Mouse (Mus musculus): ENCODE measurements around the gene Mgp. TPM values are rescaled to one million over a fixed set of nuclear protein-coding genes. Genes with fewer than 3 reads are reported as not detected.

Gene Mgp
- polyA plus RNA-seq, 1 experiment from 2014 or later: 14.1 TPM

DNA sequence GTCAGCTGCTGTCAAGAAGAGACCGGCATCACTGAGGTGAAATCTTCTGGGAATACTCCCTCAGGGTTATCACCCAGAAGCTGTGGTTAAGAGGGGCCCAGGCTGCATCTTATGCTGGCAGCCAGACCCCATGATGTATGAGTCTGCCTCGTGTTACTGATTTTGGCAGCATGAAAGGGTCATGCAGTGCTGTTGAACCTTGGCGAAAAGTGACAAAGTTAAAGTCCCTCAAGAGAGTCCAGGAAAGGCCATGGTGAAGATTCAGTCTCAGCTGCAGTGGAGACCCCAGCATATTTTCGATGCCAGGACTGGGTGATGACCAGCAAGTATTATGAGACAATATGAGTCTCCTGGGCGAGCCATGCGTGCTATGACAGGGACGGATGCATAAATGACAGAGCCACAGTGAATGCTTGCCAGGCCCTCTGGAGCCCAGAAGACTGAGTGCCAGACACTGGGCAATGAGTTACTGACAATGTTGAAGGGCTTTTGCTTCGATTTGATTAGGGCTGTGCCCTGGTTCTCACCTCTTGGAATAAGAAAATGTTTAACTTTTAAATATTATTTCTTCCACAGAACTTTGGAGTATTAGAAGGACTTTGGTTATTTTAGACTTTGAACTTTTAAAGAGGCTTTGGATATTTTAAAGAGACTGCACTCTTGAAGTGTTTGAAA lies 40.2 kb upstream of the Mgp start:
- H3K27me3 ChIP-seq (ENCODE audit: control insufficient read depth, insufficient read depth, low read length): no peaks in the 10 kb centered on the region
- no peak overlapping the region for H3K4me2 ChIP-seq (ENCODE audit: low read depth, severe bottlenecking)
- H3K27ac ChIP-seq (replicated peaks; ENCODE audit: low read depth, low read length): no peak overlapping the region
- no peaks in the 10 kb centered on the region for H3K9me3 ChIP-seq (ENCODE audit: control insufficient read depth, low read length)
- no peak overlapping the region for H3K4me3 ChIP-seq (ENCODE audit: low read depth, low read length)
- DNase-seq (ENCODE audit: low spot score) (no peak), ATAC-seq (ENCODE audit: insufficient number of reproducible peaks, low FRiP score, low TSS enrichment, low read depth) (no peak)
- no peaks in the 10 kb centered on the region for H3K36me3 ChIP-seq (ENCODE audit: control insufficient read depth, insufficient read depth, low read length)
- H3K9ac ChIP-seq (ENCODE audit: low read length): no peak overlapping the region
- peaks cover 6% of the 10 kb centered on the region for H3K4me1 ChIP-seq (ENCODE audit: control insufficient read depth, insufficient read depth, low read length)
- WGBS: 87% methylated on average over 8 of the region's 8 CpGs

DNA sequence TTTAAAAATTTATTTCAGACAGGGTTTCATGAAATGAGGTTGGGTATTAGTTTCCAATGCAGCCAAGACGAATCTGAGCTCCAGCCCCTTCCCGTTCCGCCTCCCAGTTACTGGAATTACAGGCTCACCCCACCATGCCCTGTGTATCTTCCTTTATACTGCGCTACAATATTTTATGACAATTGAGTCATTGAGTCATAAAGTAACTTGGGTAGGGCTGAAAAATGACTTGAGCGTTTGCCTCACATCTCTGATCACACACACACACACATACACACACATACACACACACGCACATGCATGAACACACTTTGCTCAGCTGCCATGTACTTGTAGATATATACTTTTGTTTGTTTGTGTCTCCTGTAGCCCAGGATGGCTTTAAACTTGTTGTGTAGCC lies 38.6 kb upstream of the Mgp start:
- H3K27me3 ChIP-seq (ENCODE audit: control insufficient read depth, insufficient read depth, low read length): no peaks in the 10 kb centered on the region
- ATAC-seq (ENCODE audit: insufficient number of reproducible peaks, low FRiP score, low TSS enrichment, low read depth) (no peak), DNase-seq (ENCODE audit: low spot score) (no peak)
- no peak overlapping the region for H3K4me3 ChIP-seq (ENCODE audit: low read depth, low read length)
- H3K4me1 ChIP-seq (ENCODE audit: control insufficient read depth, insufficient read depth, low read length): peaks cover 6% of the 10 kb centered on the region
- H3K36me3 ChIP-seq (ENCODE audit: control insufficient read depth, insufficient read depth, low read length): no peaks in the 10 kb centered on the region
- 91% methylated on average over 6 of the region's 6 CpGs for WGBS
- no peak overlapping the region; the same call in 1 of the 2 replicates for H3K27ac ChIP-seq (replicated peaks; ENCODE audit: low read depth, low read length)
- H3K4me2 ChIP-seq (ENCODE audit: low read depth, severe bottlenecking): no peak overlapping the region; the same call in 1 of the 2 replicates
- H3K9ac ChIP-seq (ENCODE audit: low read length): no peak overlapping the region
- no peaks in the 10 kb centered on the region for H3K9me3 ChIP-seq (ENCODE audit: control insufficient read depth, low read length)

DNA sequence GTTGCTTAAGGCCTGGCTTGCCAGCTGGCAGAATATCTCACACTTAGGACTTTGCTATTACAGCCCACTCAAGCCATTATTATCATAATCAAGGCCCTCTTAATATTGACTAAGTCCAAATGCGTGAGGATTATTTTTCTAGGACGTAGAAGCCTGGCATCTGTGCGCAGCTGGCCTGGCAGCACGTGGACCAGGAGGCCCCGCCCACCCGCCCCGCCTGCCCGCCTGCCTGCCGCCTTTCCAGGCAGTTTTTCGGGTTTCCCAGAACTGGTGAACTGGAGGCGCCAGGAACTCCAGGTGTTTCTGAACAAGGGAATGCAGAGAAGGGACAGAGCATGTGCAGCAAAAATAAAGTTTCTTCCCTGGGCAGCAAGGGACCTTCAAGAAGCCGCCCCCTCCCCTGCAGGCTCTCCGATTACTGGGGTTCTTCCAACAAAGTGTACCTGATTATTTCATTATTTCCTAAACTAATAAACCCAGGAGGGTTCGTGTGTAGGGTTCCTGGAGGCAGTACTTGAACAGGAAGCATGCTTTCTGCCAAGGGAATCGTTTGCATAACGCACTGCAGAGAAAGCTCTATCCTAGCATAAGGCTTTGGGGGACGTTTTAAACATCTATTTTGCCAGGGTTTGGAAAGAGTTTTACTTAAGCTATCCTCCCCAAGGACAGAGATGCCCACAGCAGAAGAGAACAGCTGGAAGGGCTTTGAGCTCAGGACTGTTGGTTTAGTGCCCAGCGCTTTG lies 37.9 kb upstream of the Mgp start:
- Histone ChIP-seq H3K4me1 (ENCODE audit: control insufficient read depth, insufficient read depth, low read length) (peaks cover 6% of the 10 kb centered on the region), H3K9ac (ENCODE audit: low read length) (0 out of 2 replicates have a peak overlapping the region, but pooled peaks have one; percentile 38), H3K4me2 (ENCODE audit: low read depth, severe bottlenecking) (peak overlapping the region; percentile 28), H3K27ac (replicated peaks; ENCODE audit: low read depth, low read length) (peak overlapping the region; percentile 80), H3K4me3 (ENCODE audit: low read depth, low read length) (no peak overlapping the region), H3K9me3 (ENCODE audit: control insufficient read depth, low read length) (no peaks in the 10 kb centered on the region), H3K27me3 (ENCODE audit: control insufficient read depth, insufficient read depth, low read length) (no peaks in the 10 kb centered on the region), H3K36me3 (ENCODE audit: control insufficient read depth, insufficient read depth, low read length) (no peaks in the 10 kb centered on the region)
- 8% methylated on average over 18 of the region's 18 CpGs for WGBS
- ATAC-seq (ENCODE audit: insufficient number of reproducible peaks, low FRiP score, low TSS enrichment, low read depth): peak; percentile 51
- peak; percentile 77 for DNase-seq (ENCODE audit: low spot score)

DNA sequence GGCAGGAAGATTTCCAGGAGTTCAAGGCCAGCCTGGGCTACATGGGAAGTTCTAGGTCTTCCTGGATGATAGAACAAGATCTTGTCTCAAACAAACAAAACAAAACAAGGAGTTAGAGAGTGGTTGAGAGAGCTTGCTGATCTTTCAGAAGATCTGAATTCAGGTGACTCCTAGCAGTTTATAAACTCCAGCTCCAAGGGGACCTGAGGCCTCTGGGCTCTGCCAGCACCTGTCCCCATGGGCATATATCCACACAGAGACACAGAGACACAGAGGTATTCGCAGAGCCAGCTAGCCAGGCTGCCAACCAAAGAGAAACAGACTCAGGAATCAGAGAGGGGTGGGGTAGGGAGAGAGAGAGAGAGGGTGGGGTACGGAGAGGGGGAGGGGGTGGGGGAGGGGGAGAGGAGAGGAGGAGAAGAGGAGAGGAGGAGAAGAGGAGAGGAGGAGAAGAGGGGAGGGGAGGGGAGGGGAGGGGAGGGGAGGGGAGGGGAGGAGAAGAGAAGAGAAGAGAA lies 37.2 kb upstream of the Mgp start:
- ATAC-seq (ENCODE audit: insufficient number of reproducible peaks, low FRiP score, low TSS enrichment, low read depth) (no peak), DNase-seq (ENCODE audit: low spot score) (no peak)
- Histone ChIP-seq H3K9ac (ENCODE audit: low read length) (no peak overlapping the region), H3K4me2 (ENCODE audit: low read depth, severe bottlenecking) (no peak overlapping the region), H3K4me3 (ENCODE audit: low read depth, low read length) (no peak overlapping the region), H3K27ac (replicated peaks; ENCODE audit: low read depth, low read length) (no peak overlapping the region), H3K4me1 (ENCODE audit: control insufficient read depth, insufficient read depth, low read length) (peaks cover 6% of the 10 kb centered on the region), H3K9me3 (ENCODE audit: control insufficient read depth, low read length) (no peaks in the 10 kb centered on the region), H3K36me3 (ENCODE audit: control insufficient read depth, insufficient read depth, low read length) (no peaks in the 10 kb centered on the region), H3K27me3 (ENCODE audit: control insufficient read depth, insufficient read depth, low read length) (no peaks in the 10 kb centered on the region)
- 82% methylated on average over 1 of the region's 2 CpGs for WGBS

DNA sequence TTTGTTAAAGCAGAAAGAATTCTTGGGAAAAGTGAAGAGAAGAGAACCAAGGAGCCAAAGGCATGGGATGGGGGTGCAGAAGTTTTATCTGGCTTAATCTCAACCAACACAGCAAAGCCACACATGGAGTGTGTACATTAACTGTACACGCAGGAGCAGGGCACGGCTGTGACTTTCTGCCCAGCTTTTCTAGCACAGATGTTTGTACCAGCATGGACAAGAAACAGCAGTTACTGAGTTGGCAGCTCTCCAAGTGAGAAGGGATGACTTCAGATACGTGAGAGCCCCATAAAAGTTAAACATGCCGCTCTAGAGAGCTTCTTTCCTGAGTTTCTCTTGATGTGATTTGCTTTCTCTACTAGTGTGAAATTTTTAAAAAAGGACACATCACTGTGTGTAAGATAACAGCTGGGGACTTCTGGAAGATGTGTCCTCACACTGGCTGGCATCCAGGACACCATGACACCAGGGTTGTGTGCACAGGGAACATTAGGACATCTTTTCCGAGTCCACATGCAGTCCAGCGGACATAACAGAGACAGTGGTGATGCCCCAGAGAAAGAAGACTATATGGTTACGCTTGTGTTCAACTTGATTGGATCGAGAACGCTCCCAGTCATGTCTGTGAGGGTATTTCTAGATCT lies 34.7 kb upstream of the Mgp start:
- H3K4me1 ChIP-seq (ENCODE audit: control insufficient read depth, insufficient read depth, low read length): peaks cover 6% of the 10 kb centered on the region
- 83% methylated on average over 9 of the region's 9 CpGs for WGBS
- H3K27me3 ChIP-seq (ENCODE audit: control insufficient read depth, insufficient read depth, low read length): no peaks in the 10 kb centered on the region
- ATAC-seq (ENCODE audit: insufficient number of reproducible peaks, low FRiP score, low TSS enrichment, low read depth) (no peak), DNase-seq (ENCODE audit: low spot score) (no peak)
- no peaks in the 10 kb centered on the region for H3K9me3 ChIP-seq (ENCODE audit: control insufficient read depth, low read length)
- H3K36me3 ChIP-seq (ENCODE audit: control insufficient read depth, insufficient read depth, low read length): no peaks in the 10 kb centered on the region
- no peak overlapping the region for H3K9ac ChIP-seq (ENCODE audit: low read length)
- no peak overlapping the region for H3K27ac ChIP-seq (replicated peaks; ENCODE audit: low read depth, low read length)
- H3K4me2 ChIP-seq (ENCODE audit: low read depth, severe bottlenecking): no peak overlapping the region
- no peak overlapping the region for H3K4me3 ChIP-seq (ENCODE audit: low read depth, low read length)

DNA sequence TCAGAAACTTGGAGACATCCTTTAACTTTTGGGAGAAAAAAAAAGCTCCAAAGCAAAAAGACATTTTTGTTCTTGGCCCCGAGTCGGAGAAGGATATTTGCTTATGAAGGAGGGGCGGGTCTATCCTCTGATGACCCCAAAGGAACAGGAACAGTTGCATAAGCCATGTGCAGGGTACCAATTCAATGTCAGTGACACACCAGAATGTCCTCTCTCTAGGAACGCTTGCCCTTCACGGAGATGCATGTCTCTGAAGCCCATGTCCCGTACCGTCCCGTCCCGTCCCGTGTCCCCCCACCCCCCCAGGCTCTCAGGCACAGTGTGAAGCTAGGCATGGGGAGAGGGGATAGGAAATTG lies 31.3 kb upstream of the Mgp start:
- Histone ChIP-seq H3K9me3 (ENCODE audit: control insufficient read depth, low read length) (no peaks in the 10 kb centered on the region), H3K27me3 (ENCODE audit: control insufficient read depth, insufficient read depth, low read length) (no peaks in the 10 kb centered on the region), H3K4me2 (ENCODE audit: low read depth, severe bottlenecking) (no peak overlapping the region), H3K9ac (ENCODE audit: low read length) (no peak overlapping the region), H3K36me3 (ENCODE audit: control insufficient read depth, insufficient read depth, low read length) (no peaks in the 10 kb centered on the region), H3K4me1 (ENCODE audit: control insufficient read depth, insufficient read depth, low read length) (no peaks in the 10 kb centered on the region), H3K27ac (replicated peaks; ENCODE audit: low read depth, low read length) (no peak overlapping the region), H3K4me3 (ENCODE audit: low read depth, low read length) (no peak overlapping the region)
- 86% methylated on average over 10 of the region's 10 CpGs for WGBS
- DNase-seq (ENCODE audit: low spot score) (no peak), ATAC-seq (ENCODE audit: insufficient number of reproducible peaks, low FRiP score, low TSS enrichment, low read depth) (no peak)

DNA sequence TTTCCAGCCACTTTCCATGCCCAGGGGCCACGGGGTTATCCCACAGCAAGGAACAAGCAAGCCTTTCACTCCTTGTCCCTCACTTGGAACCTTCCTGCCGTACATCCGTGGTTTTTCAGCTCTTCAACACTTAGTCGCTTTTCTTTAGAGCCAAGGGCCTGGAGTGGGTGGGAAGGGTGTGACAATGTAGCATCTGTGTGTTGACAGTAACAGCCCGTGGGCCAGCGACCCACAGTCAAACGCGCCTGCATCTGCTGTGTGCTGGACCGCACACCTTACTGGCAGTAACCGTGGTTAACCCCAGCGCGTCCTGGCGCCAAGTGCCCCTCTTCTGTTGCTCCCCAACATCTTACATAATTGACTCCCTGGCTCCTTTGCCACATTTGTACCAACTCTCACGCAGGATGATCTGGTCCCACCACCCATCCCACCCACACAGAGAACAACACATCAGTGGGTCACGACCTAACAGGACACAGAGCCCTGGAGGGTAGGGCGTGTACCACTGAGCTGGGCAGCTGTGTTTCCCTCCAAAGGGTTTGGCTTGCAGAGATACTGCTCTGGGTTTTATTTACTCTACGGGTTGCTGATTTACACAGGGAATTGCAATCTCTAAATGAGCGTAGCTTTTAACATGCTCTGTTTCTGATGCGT lies 30.8 kb upstream of the Mgp start:
- H3K4me3 ChIP-seq (ENCODE audit: low read depth, low read length): no peak overlapping the region
- H3K27ac ChIP-seq (replicated peaks; ENCODE audit: low read depth, low read length): no peak overlapping the region
- H3K4me1 ChIP-seq (ENCODE audit: control insufficient read depth, insufficient read depth, low read length): no peaks in the 10 kb centered on the region
- ATAC-seq (ENCODE audit: insufficient number of reproducible peaks, low FRiP score, low TSS enrichment, low read depth) (no peak), DNase-seq (ENCODE audit: low spot score) (no peak)
- H3K9ac ChIP-seq (ENCODE audit: low read length): no peak overlapping the region
- H3K36me3 ChIP-seq (ENCODE audit: control insufficient read depth, insufficient read depth, low read length): no peaks in the 10 kb centered on the region
- WGBS: 86% methylated on average over 19 of the region's 19 CpGs
- no peaks in the 10 kb centered on the region for H3K9me3 ChIP-seq (ENCODE audit: control insufficient read depth, low read length)
- no peak overlapping the region for H3K4me2 ChIP-seq (ENCODE audit: low read depth, severe bottlenecking)
- no peaks in the 10 kb centered on the region for H3K27me3 ChIP-seq (ENCODE audit: control insufficient read depth, insufficient read depth, low read length)

DNA sequence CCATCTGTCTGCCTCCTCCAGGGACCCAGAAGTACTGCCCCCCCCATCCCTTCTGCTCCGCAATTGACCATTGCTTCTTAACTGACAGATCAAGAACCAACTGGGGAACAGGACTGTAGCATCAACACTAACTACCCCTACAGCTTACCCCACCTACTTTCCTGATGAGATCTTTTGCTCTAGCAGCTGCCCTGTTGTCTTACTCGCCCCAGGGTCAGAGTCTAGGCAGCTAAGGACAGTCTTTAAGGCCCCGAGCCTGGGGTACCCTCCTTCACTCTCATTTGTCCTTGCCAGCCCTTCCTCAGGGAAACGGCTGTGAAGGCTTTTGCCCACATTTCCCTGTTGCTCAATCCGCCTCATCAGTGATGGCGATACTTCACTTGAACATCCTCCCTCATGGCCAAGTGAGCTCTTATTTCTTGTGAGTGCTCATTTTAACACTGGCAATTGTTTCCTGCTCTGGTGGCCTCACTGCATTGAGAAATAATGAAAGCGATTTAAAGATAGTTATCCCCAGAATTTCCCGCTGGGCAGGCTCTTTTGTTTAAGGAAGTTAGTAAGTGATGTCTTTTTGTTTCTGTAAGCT lies 28.4 kb upstream of the Mgp start:
- no peak for ATAC-seq (ENCODE audit: insufficient number of reproducible peaks, low FRiP score, low TSS enrichment, low read depth)
- 74% methylated on average over 8 of the region's 8 CpGs for WGBS
- H3K4me2 ChIP-seq (ENCODE audit: low read depth, severe bottlenecking): no peak overlapping the region
- no peaks in the 10 kb centered on the region for H3K9me3 ChIP-seq (ENCODE audit: control insufficient read depth, low read length)
- H3K27ac ChIP-seq (replicated peaks; ENCODE audit: low read depth, low read length): no peak overlapping the region
- no peaks in the 10 kb centered on the region for H3K4me1 ChIP-seq (ENCODE audit: control insufficient read depth, insufficient read depth, low read length)
- H3K9ac ChIP-seq (ENCODE audit: low read length): no peak overlapping the region
- H3K27me3 ChIP-seq (ENCODE audit: control insufficient read depth, insufficient read depth, low read length): no peaks in the 10 kb centered on the region
- DNase-seq (ENCODE audit: low spot score): no peak
- H3K36me3 ChIP-seq (ENCODE audit: control insufficient read depth, insufficient read depth, low read length): no peaks in the 10 kb centered on the region
- no peak overlapping the region for H3K4me3 ChIP-seq (ENCODE audit: low read depth, low read length)

Data from limb, embryonic 11.5 days (tissue).